Mouse (Mus musculus) embryo, embryonic 11 days (tissue): ENCODE results near the gene Myh14.

ENCODE experiments used
- DNase-seq: peaks from one replicate; pipeline ENCODE4 v3.0.0-alpha.2; 2015

The Myh14 gene

GRCm38 (mm10) chr7:44596996-44597538 lies 73.6 kb downstream of the Myh14 start:
- no peak for DNase-seq

GRCm38 (mm10) chr7:44596051-44596450 lies 74.6 kb downstream of the Myh14 start:
- DNase-seq = no peak

GRCm38 (mm10) chr7:44595131-44595561 lies 75.5 kb downstream of the Myh14 start:
- DNase-seq = no peak

- DNase-seq = no peak
Observed at GRCm38 (mm10) chr7:44594291-44594690, 76.4 kb downstream of the Myh14 start.

- DNase-seq = peak; percentile 92
Observed at GRCm38 (mm10) chr7:44593775-44594174, 76.9 kb downstream of the Myh14 start.

- DNase-seq = no peak
Observed at GRCm38 (mm10) chr7:44593051-44593450, 77.6 kb downstream of the Myh14 start.

GRCm38 (mm10) chr7:44591348-44592116 lies 79.1 kb downstream of the Myh14 start:
- no peak for DNase-seq

GRCm38 (mm10) chr7:44590402-44591347 lies 80.0 kb downstream of the Myh14 start, which contains the start of gene Kcnc3:
TSS of gene Kcnc3 (plus strand) at chr7:44590664.
- peak; percentile 95 for DNase-seq

GRCm38 (mm10) chr7:44589946-44590345 lies 80.7 kb downstream of the Myh14 start:
- peak; percentile 40 for DNase-seq

GRCm38 (mm10) chr7:44589149-44589548 lies 81.5 kb downstream of the Myh14 start:
- DNase-seq = peak; percentile 93

- no peak for DNase-seq
Observed at GRCm38 (mm10) chr7:44588338-44588737, 82.3 kb downstream of the Myh14 start.

GRCm38 (mm10) chr7:44587676-44588075 lies 83.0 kb downstream of the Myh14 start:
- no peak for DNase-seq

GRCm38 (mm10) chr7:44586930-44587329 lies 83.7 kb downstream of the Myh14 start:
- peak; percentile 86 for DNase-seq

GRCm38 (mm10) chr7:44586518-44586917 lies 84.1 kb downstream of the Myh14 start:
- peak; percentile 68 for DNase-seq

GRCm38 (mm10) chr7:44585606-44586005 lies 85.0 kb downstream of the Myh14 start:
- DNase-seq = no peak

- DNase-seq = no peak
Observed at GRCm38 (mm10) chr7:44584921-44585320, 85.7 kb downstream of the Myh14 start.

- DNase-seq = no peak
Observed at GRCm38 (mm10) chr7:44584265-44584804, 86.3 kb downstream of the Myh14 start.

- no peak for DNase-seq
Observed at GRCm38 (mm10) chr7:44583146-44583545, 87.5 kb downstream of the Myh14 start.

- DNase-seq = no peak
Observed at GRCm38 (mm10) chr7:44582709-44583108, 87.9 kb downstream of the Myh14 start.

GRCm38 (mm10) chr7:44581637-44582036 lies 89.0 kb downstream of the Myh14 start:
- no peak for DNase-seq

GRCm38 (mm10) chr7:44576333-44576844 lies 94.3 kb downstream of the Myh14 start:
- DNase-seq = no peak

GRCm38 (mm10) chr7:44572956-44573484 lies 97.6 kb downstream of the Myh14 start:
- DNase-seq = no peak
